In genomic region chr4:140699441-140700127, GRCm38 (mm10) we compare ENCODE assay signal across 8 mouse cellular contexts. TPM values are rescaled to one million over a fixed set of nuclear protein-coding genes. Genes with fewer than 3 reads are reported as not detected.
A peak's percentile ranks its signal among the peaks of the same experiment; 100 is the strongest.
DNase-seq lines count a peak whose midpoint lies in the region; ATAC-seq and TF ChIP-seq lines count a peak whose summit lies in the region.

No protein-coding gene starts in this region.

- no peaks in the 10 kb centered on the region for H3K9me3 ChIP-seq in forebrain, embryonic 16.5 days (ENCODE audit: control insufficient read depth, low read length)
- H3K9me3 ChIP-seq in lung, embryonic 16.5 days (ENCODE audit: control insufficient read depth, low read length), result no peaks in the 10 kb centered on the region

- DNase-seq in Muller cell, postnatal 12 days (ENCODE audit: inconsistent ontology term), result peak; percentile 68
- DNase-seq in cerebellum, adult 11-12 months, result peak; percentile 76
- DNase-seq in heart, postnatal 4 days, result peak; percentile 72
- DNase-seq in layer of hippocampus, adult 8-10 months (ENCODE audit: low spot score in 2 of 2), result peak; percentile 74 to 83
- peak; percentile 67 for DNase-seq in thymus, postnatal 4 days

- ATAC-seq in forebrain, embryonic 16.5 days, result peak; percentile 8; the same call in 1 of the 2 replicates
- ATAC-seq in lung, embryonic 16.5 days (ENCODE audit: low read depth), result no peak

- peaks cover 17% of the 10 kb centered on the region for H3K27me3 ChIP-seq in forebrain, embryonic 16.5 days (replicated peaks; ENCODE audit: control insufficient read depth, insufficient read depth, low read length)
- no peaks in the 10 kb centered on the region; the same call in 1 of the 2 replicates for H3K27me3 ChIP-seq in lung, embryonic 16.5 days (ENCODE audit: control insufficient read depth, insufficient read depth, low read depth, low read length)

- H3K4me3 ChIP-seq in forebrain, embryonic 16.5 days (replicated peaks; ENCODE audit: low read length), result peak overlapping the region; percentile 38
- peak overlapping the region; percentile 93 for H3K4me3 ChIP-seq in lung, embryonic 16.5 days (ENCODE audit: low read length)
- peak overlapping the region; percentile 26 for H3K4me3 ChIP-seq in olfactory bulb, adult 2 months (ENCODE audit: insufficient read depth, low read depth, low read length)

- H3K9ac ChIP-seq in forebrain, embryonic 16.5 days (replicated peaks; ENCODE audit: low read depth, low read length), result peak overlapping the region; percentile 39
- H3K9ac ChIP-seq in lung, embryonic 16.5 days (ENCODE audit: low read length), result peak overlapping the region; percentile 96

- H3K4me1 ChIP-seq in forebrain, embryonic 16.5 days (replicated peaks; ENCODE audit: control insufficient read depth, insufficient read depth, low read length), result peaks cover 33% of the 10 kb centered on the region
- H3K4me1 ChIP-seq in lung, embryonic 16.5 days (replicated peaks; ENCODE audit: control insufficient read depth, insufficient read depth, low read length), result peaks cover 32% of the 10 kb centered on the region
- H3K4me1 ChIP-seq in olfactory bulb, adult 2 months (ENCODE audit: control insufficient read depth, insufficient read depth, low read length), result peaks cover 23% of the 10 kb centered on the region

- TF ChIP-seq POLR2A in olfactory bulb, adult 2 months (IDR thresholded peaks at IDR 0.05; ENCODE audit: insufficient read depth, low read depth, low read length), result no peak

- TF ChIP-seq CTCF in olfactory bulb, adult 2 months (IDR thresholded peaks at IDR 0.05; ENCODE audit: insufficient read depth, low read depth, low read length), result no peak

- no peaks in the 10 kb centered on the region for H3K36me3 ChIP-seq in forebrain, embryonic 16.5 days (ENCODE audit: control insufficient read depth, insufficient read depth)
- H3K36me3 ChIP-seq in lung, embryonic 16.5 days (ENCODE audit: control insufficient read depth, insufficient read depth, low read length), result no peaks in the 10 kb centered on the region

- peak overlapping the region; percentile 52 for H3K4me2 ChIP-seq in forebrain, embryonic 16.5 days (ENCODE audit: low read length)
- peak overlapping the region; percentile 88 for H3K4me2 ChIP-seq in lung, embryonic 16.5 days (ENCODE audit: low read depth, low read length)

- H3K27ac ChIP-seq in forebrain, embryonic 16.5 days (ENCODE audit: low read length), result no peak overlapping the region
- no peak overlapping the region for H3K27ac ChIP-seq in lung, embryonic 16.5 days (ENCODE audit: low read length)
- peak overlapping the region; percentile 34 for H3K27ac ChIP-seq in olfactory bulb, adult 2 months (ENCODE audit: insufficient read depth, low read depth, low read length)

- 4% methylated on average over 29 of the region's 29 CpGs for WGBS in forebrain, embryonic 16.5 days
- WGBS in lung, embryonic 16.5 days, result 5% methylated on average over 29 of the region's 29 CpGs
- WGBS in olfactory bulb, adult 2 months, result 6% methylated on average over 29 of the region's 29 CpGs

RNA-seq across cellular contexts. Expression of gene Rcc2, which starts 0.8 kb away (rescaled TPM):
- polyA plus RNA-seq in forebrain, embryonic 16.5 days (2015; fragmentation: Nextera tagmentation; extraction: Ambion mirVana), result 19.1 and 20.1 TPM in 2 replicates
- 10 to 100 TPM; 38.2 to 38.5 TPM for total RNA-seq in heart, postnatal 4 days (2021)
- 10 to 100 TPM; 82.5 to 87.8 (median 85.0) TPM for total RNA-seq in layer of hippocampus, adult 8-10 months (2022)
- polyA plus RNA-seq in lung, embryonic 16.5 days (2015; fragmentation: Nextera tagmentation; extraction: Ambion mirVana), result 21.9 and 22.4 TPM in 2 replicates
- not detected in 2 replicates for polyA plus RNA-seq in olfactory bulb, adult 2 months (2012; ENCODE audit: insufficient read depth, insufficient read length, low replicate concordance, missing spikeins)

RNA-seq across cellular contexts. Expression of gene Arhgef10l, which starts 33.8 kb away (rescaled TPM):
- polyA plus RNA-seq in forebrain, embryonic 16.5 days (2015; fragmentation: Nextera tagmentation; extraction: Ambion mirVana), result 20.5 and 23.0 TPM in 2 replicates
- total RNA-seq in heart, postnatal 4 days (2021), result 10 to 100 TPM; 45.9 to 46.7 TPM
- 10 to 100 TPM; 44.6 to 55.8 (median 46.7) TPM for total RNA-seq in layer of hippocampus, adult 8-10 months (2022)
- 15.5 and 15.8 TPM in 2 replicates for polyA plus RNA-seq in lung, embryonic 16.5 days (2015; fragmentation: Nextera tagmentation; extraction: Ambion mirVana)
- polyA plus RNA-seq in olfactory bulb, adult 2 months (2012; ENCODE audit: insufficient read depth, insufficient read length, low replicate concordance, missing spikeins), result not detected in 2 replicates

RNA-seq across cellular contexts. Expression of gene Padi6, which starts 42.9 kb away (rescaled TPM):
- 0.10 TPM in 1 of 2 replicates, not detected in the other for polyA plus RNA-seq in forebrain, embryonic 16.5 days (2015; fragmentation: Nextera tagmentation; extraction: Ambion mirVana)
- not detected for total RNA-seq in heart, postnatal 4 days (2021)
- total RNA-seq in layer of hippocampus, adult 8-10 months (2022), result not detected
- not detected in 2 replicates for polyA plus RNA-seq in lung, embryonic 16.5 days (2015; fragmentation: Nextera tagmentation; extraction: Ambion mirVana)
- polyA plus RNA-seq in olfactory bulb, adult 2 months (2012; ENCODE audit: insufficient read depth, insufficient read length, low replicate concordance, missing spikeins), result not detected in 2 replicates

Comparison
In these comparisons a context has a peak if more than half of its experiments do, and no peak if none do; other contexts are left out.
1. H3K4me3 ChIP-seq: peak in every context shown above with its lines; median percentile 93 in lung, embryonic 16.5 days; 38 in forebrain, embryonic 16.5 days; 26 in olfactory bulb, adult 2 months.
2. RNA of gene Arhgef10l, which starts 33.8 kb away (polyA plus RNA-seq): 20.5 to 23.0 TPM in forebrain, embryonic 16.5 days and 15.5 to 15.8 TPM in lung, embryonic 16.5 days; not detected in olfactory bulb, adult 2 months; every median in the first group is over 10 times any median in the second.
3. Peak in every context shown above with its lines, with median percentiles within 50 percentile points of each other: DNase-seq.